Mouse (Mus musculus) forebrain, embryonic 11.5 days (tissue): Measurements from ENCODE around the gene Lactb. TPM values are rescaled to one million over a fixed set of nuclear protein-coding genes. Genes with fewer than 3 reads are reported as not detected.

Source experiments
- ATAC-seq: fragments of 200-750 bp; cut with Nextera tagmentation; replicated peaks from 2 replicates; pipeline ENCODE4 v1.8.0; 2017; ENCODE audit warnings: moderate TSS enrichment; ENCODE audit not compliant: low FRiP score
- DNase-seq: peaks from one replicate; pipeline ENCODE4 v3.0.0-alpha.2; 2017; ENCODE audit warnings: low spot score
- H3K27ac ChIP-seq: fragments of 300-500 bp; sonication (generic); 2 replicates; pipeline ENCODE4 v1.5.1; 2014; ENCODE audit warnings: low read depth, low read length
- H3K27me3 ChIP-seq: fragments of 300-500 bp; sonication (generic); 2 replicates; pipeline ENCODE4 v1.6.1; 2014; ENCODE audit warnings: mild to moderate bottlenecking, low read length, mixed read lengths; ENCODE audit not compliant: control insufficient read depth, insufficient read depth
- H3K36me3 ChIP-seq: fragments of 300-500 bp; sonication (generic); 2 replicates; pipeline ENCODE4 v1.6.1; 2014; ENCODE audit warnings: mild to moderate bottlenecking, low read length, moderate library complexity, mixed read lengths; ENCODE audit not compliant: control insufficient read depth, insufficient read depth
- H3K4me1 ChIP-seq: fragments of 300-500 bp; sonication (generic); replicated peaks from 2 replicates; pipeline ENCODE4 v1.6.1; 2014; ENCODE audit warnings: low read length, mixed read lengths; ENCODE audit not compliant: control insufficient read depth, insufficient read depth
- H3K4me2 ChIP-seq: fragments of 300-500 bp; sonication (generic); 2 replicates; pipeline ENCODE4 v1.6.1; 2014; ENCODE audit warnings: low read depth, mild to moderate bottlenecking, low read length, moderate library complexity, mixed read lengths; ENCODE audit not compliant: severe bottlenecking
- H3K4me3 ChIP-seq: fragments of 300-500 bp; sonication (generic); 2 replicates; pipeline ENCODE4 v1.5.1; 2014; ENCODE audit warnings: low read depth, low read length
- H3K9ac ChIP-seq: fragments of 300-500 bp; sonication (generic); 2 replicates; pipeline ENCODE4 v1.6.1; 2014; ENCODE audit warnings: low read length
- H3K9me3 ChIP-seq: fragments of 300-500 bp; sonication (generic); 2 replicates; pipeline ENCODE4 v1.6.1; 2016; ENCODE audit warnings: low read length, mixed read lengths; ENCODE audit not compliant: control insufficient read depth
- WGBS: fragments of 180-500 bp; shearing (Covaris S2); extraction: QIAGEN DNeasy Blood & Tissue Kit; methylation state at CpG from one replicate; pipeline ENCODE4 v1.1.7; 2014; 5-methylcytosine and 5-hydroxymethylcytosine counted together
- polyA plus RNA-seq: library from polyadenylated mRNA; unstranded; fragments of >200 nt; fragmentation: Nextera tagmentation; extraction: Ambion mirVana; gene quantifications from 2 replicates; pipeline ENCODE4 v1.2.1, GENCODE M21; 2014

Lactb gene
- polyA plus RNA-seq, 1 experiment from 2014 or later = 11.1 TPM

DNA sequence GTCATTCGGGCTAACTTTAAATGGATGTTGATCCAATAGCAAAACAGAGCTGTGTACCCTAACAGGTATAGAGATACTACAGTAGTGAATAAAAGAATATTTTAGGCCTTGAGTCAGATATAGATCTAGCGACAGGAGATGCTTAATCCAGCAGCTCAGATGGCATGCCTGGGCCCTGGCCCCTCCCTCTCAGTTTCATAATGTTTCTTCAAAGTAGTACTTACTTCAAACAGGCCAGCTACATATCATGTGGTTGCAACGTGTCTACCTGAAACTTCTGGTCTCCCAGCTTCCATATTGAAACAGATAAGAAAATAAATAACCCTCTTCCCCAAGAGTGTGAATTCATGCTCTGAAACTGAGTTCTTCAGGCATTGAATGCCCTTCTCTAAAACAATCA, 49.4 kb downstream of the Lactb start:
- DNase-seq (peak; percentile 3), ATAC-seq (no peak)
- Histone ChIP-seq H3K4me1 (0 out of 2 replicates have a peak, but pooled peaks cover 2% of the 10 kb centered on the region), H3K27ac (no peak overlapping the region), H3K27me3 (no peaks in the 10 kb centered on the region), H3K9ac (no peak overlapping the region), H3K4me3 (no peak overlapping the region), H3K4me2 (no peak overlapping the region), H3K9me3 (no peaks in the 10 kb centered on the region), H3K36me3 (no peaks in the 10 kb centered on the region)
- 85% methylated on average over 3 of the region's 3 CpGs for WGBS

DNA sequence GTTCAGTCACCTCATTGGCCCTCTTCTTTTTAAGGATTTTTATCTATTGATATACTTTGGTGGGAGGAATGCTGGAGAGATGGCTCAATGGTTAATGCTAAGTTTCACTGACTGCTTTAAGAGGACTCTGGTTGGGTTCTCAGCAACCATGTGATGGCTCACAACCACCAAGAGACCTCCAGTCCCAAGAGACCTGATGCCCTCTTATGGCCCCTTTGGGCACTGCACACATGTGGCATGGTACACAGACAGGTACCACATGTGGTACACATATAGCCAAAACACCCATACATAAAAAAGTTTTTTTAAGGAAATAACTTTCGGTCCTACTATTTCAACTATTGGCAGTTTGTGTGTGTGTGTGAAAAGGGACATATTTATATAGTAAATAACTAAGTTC, 53.2 kb downstream of the Lactb start:
- Histone ChIP-seq H3K4me3 (no peak overlapping the region), H3K27ac (no peak overlapping the region), H3K9ac (no peak overlapping the region), H3K36me3 (no peaks in the 10 kb centered on the region), H3K4me2 (no peak overlapping the region), H3K4me1 (peaks cover 5% of the 10 kb centered on the region; the same call in 1 of the 2 replicates), H3K27me3 (no peaks in the 10 kb centered on the region), H3K9me3 (no peaks in the 10 kb centered on the region)
- 100% methylated on average over 1 of the region's 1 CpGs for WGBS
- no peak for ATAC-seq
- DNase-seq = peak; percentile 20

DNA sequence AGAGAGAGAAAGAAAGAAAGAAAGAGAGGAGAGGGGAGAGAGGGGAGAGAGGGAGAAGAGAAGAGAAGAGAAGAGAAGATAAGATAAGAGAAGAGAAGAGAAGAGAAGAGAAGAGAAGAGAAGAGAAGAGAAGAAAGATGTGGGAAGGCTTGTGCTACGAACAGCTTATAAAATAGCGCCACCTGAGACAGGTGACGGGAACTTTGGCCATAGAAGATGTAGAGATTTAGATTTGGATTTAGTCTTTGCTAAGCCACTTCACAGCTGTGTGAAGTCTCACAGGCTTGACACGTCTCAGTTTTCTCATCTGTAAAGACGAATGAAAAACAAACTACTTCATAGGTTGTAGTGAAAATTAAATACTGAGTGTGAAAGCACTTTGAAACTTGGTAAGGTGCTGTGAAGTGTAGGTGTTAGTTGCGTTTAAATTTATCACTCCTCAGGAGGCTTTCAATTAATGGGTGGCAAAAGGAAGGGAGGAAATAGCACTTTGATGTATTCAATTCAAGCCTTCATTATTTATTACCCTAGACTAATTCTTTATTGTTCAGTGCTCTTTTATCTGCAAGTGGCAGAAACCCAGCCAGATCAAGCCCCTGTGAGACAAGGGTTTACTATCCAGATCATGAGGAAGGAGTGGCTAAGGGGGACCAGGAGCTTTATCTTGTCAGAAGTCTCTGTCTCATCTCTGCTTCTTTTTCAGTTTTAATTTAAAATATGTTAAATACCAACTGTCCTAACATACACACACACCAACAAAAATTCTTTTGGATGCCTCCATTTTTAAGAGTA, 54.6 kb downstream of the Lactb start:
- Histone ChIP-seq H3K27me3 (no peaks in the 10 kb centered on the region), H3K4me2 (peak overlapping the region; percentile 81), H3K27ac (no peak overlapping the region), H3K4me1 (peaks cover 5% of the 10 kb centered on the region; the same call in 1 of the 2 replicates), H3K9me3 (no peaks in the 10 kb centered on the region), H3K9ac (no peak overlapping the region), H3K4me3 (no peak overlapping the region), H3K36me3 (no peaks in the 10 kb centered on the region)
- no peak for ATAC-seq
- WGBS = 13% methylated on average over 6 of the region's 6 CpGs
- DNase-seq = peak; percentile 2

DNA sequence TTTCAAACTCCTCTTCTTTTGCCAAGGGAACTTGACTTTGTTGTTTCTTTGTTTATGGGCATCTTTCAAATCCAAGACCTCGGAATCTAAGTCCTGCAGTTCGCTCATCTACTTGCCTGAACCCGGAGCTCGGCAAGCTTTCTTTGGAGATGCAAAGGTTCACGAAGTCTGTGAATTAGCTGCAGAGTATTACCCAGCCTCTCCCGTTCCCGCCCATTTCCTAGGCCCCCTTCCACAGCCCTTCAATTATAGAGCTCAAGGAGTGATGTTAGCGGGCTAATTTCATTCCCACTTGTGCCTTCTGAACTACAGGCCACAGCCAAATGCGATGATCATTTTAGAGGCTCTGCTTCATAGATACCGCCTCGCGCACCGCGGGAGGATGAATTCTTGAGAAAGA, 55.3 kb downstream of the Lactb start:
- peak overlapping the region; percentile 39; the same call in 1 of the 2 replicates for H3K27ac ChIP-seq
- 0% methylated on average over 14 of the region's 14 CpGs for WGBS
- H3K9me3 ChIP-seq = no peaks in the 10 kb centered on the region

DNA sequence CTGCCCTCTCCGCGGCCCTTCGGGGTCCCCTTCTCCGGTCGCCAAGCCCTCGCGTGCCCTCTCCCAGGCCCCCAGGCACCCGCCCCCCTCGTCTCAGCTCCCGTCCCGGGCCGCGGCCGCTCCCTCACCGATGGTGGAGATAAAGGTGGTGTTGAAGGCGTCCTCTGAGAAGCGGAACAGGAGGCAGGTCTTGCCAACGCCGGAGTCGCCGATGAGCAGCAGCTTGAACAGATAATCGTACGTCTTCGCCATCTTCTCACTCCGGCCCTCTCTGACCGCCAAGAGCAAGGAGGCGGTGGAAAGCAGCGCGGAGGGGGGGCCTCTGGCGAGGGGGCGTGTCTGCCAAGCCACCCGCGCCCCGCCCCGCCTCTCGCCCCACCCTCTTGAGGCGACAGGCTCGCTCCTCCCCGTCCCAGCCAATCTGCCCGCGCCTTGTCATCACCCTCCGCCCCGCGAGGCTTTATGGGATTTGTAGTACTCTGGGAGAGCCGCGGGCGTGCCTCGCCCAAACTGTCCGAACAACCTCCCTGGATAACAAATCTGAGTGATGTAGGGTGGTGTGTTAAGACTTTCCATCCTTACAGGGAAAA, 55.8 kb downstream of the Lactb start, which contains the start of gene Rab8b:
Gene Rab8b, minus strand, starts transcription at position 306 of the 590 bp plus-strand sequence.
- peak; percentile 99 for ATAC-seq
- Histone ChIP-seq H3K9ac (peak within 1 kb of the TSS; percentile 90), H3K4me2 (peak within 1 kb of the TSS; percentile 81), H3K27me3 (no peaks in the 10 kb centered on the region), H3K4me1 (peaks cover 5% of the 10 kb centered on the region; the same call in 1 of the 2 replicates), H3K27ac (peak within 1 kb of the TSS; percentile 70), H3K9me3 (no peaks in the 10 kb centered on the region), H3K4me3 (peak within 1 kb of the TSS; percentile 91), H3K36me3 (no peaks in the 10 kb centered on the region)
- DNase-seq = peak; percentile 100
- under 1% methylated on average over 49 of the region's 49 CpGs for WGBS

More for the DNA sequence above, 55.3 kb downstream of the Lactb start:
- Histone ChIP-seq H3K4me3 (peak overlapping the region; percentile 91), H3K4me2 (peak overlapping the region; percentile 81), H3K36me3 (no peaks in the 10 kb centered on the region), H3K4me1 (peaks cover 5% of the 10 kb centered on the region; the same call in 1 of the 2 replicates), H3K27me3 (no peaks in the 10 kb centered on the region), H3K9ac (peak overlapping the region; percentile 55)
- ATAC-seq = peak; percentile 71
- peak; percentile 60 for DNase-seq

DNA sequence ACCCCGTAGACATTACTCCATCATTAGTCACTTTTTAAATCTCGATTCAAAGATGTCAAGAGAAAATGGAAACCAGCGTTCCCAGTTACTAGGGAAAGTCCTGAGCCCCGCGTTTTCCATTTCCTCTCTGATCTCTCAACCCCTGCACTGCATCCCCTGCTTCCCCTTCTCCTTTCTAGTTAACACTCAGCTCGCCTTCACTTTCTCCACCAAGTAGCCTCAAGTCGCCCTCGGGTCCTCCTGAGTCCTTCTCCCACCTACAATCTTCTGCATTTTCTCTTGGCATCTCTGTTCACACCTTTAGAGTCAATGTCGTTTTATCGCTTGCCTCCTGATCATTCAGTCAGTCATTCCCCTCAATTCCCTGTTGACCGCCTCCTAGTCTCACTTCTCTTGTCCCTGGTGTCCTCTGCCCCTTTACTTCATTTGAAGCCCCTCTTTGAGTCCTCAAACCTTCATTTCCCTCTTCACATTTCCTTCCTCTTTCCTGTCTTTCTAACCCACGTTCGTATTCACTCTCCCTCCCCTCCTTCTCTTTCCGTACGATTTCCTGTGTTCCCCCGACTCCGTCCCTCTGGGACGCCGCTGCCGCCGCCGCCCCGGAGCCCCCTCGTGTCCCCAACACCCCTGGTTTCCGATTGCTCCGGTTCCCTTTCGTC, 56.5 kb downstream of the Lactb start:
- Histone ChIP-seq H3K27ac (no peak overlapping the region; the same call in 1 of the 2 replicates), H3K4me3 (peak overlapping the region; percentile 91), H3K36me3 (no peaks in the 10 kb centered on the region), H3K9ac (peak overlapping the region; percentile 90), H3K4me1 (peaks cover 5% of the 10 kb centered on the region; the same call in 1 of the 2 replicates), H3K4me2 (peak overlapping the region; percentile 81), H3K27me3 (no peaks in the 10 kb centered on the region), H3K9me3 (no peaks in the 10 kb centered on the region)
- ATAC-seq = no peak
- WGBS = 3% methylated on average over 27 of the region's 27 CpGs
- no peak for DNase-seq

DNA sequence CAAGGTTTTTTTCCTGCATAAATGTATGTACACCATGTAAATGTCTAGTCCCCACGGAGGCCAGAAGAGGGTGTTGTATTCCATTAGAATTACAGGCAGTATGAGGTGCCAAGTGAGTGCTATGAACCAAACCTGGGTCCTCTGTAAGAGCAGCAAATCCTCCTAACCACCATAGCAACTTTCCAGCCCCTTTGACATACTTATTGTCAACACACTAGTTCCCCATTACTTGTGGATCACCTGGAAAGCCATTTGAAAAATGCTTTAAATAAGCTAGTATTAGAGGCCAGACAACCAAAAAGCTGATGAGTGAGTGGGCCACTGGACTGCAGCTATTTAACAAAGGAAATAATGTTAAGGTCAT, 57.4 kb downstream of the Lactb start:
- H3K4me1 ChIP-seq = peaks cover 5% of the 10 kb centered on the region; the same call in 1 of the 2 replicates
- WGBS = 77% methylated on average over 1 of the region's 1 CpGs
- H3K36me3 ChIP-seq = no peaks in the 10 kb centered on the region
- H3K9ac ChIP-seq = no peak overlapping the region
- H3K4me2 ChIP-seq = peak overlapping the region; percentile 81; the same call in 1 of the 2 replicates
- H3K27ac ChIP-seq = no peak overlapping the region
- no peaks in the 10 kb centered on the region for H3K9me3 ChIP-seq
- no peak for ATAC-seq
- H3K27me3 ChIP-seq = no peaks in the 10 kb centered on the region
- DNase-seq = no peak
- H3K4me3 ChIP-seq = no peak overlapping the region

DNA sequence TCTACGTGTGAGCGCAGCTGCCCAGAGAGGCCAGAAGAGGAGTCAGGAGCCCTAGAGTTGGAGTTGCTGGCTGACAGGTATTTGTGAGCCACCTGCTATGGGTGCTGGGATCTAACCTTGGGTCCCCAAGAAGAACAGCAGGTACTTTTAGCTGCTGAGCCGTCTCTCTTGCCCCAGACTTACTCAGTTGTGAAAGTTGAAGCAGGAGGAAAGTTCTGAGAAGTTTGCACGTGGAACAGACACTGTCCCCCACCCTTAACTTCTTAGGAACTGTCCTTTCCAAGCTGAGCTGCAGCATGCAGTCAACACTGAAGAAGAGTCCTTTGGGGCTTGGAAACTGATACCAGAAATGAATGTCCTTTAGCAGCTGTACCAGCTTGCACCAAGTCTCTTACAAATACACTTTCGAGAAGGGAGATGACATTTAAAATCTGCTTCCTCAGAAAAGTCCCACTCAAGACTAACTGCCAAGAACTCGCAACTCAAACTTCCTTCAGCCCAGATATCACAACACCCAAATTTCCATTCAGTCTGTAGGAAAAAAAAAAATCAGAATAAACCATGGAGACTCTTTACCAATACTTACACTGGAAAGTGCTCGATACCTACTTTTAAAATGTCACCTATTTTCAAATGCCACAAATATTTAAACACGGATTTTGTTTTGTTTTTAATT, 57.9 kb downstream of the Lactb start:
- Histone ChIP-seq H3K9ac (no peak overlapping the region), H3K4me2 (no peak overlapping the region), H3K36me3 (no peaks in the 10 kb centered on the region), H3K4me1 (peaks cover 5% of the 10 kb centered on the region; the same call in 1 of the 2 replicates), H3K4me3 (no peak overlapping the region), H3K27me3 (no peaks in the 10 kb centered on the region), H3K27ac (no peak overlapping the region), H3K9me3 (no peaks in the 10 kb centered on the region)
- ATAC-seq = no peak
- 91% methylated on average over 8 of the region's 8 CpGs for WGBS
- DNase-seq = no peak
